Mouse (Mus musculus) kidney, postnatal 0 days (tissue): ENCODE measurements around the gene Mb. TPM values are rescaled to one million over a fixed set of nuclear protein-coding genes. Genes with fewer than 3 reads are reported as not detected.

Source experiments
- ATAC-seq: fragments of 200-750 bp; cut with Nextera tagmentation; replicated peaks from 2 replicates; pipeline ENCODE4 v1.8.0; 2017; ENCODE audit warnings: low read depth, moderate number of reproducible peaks, moderate TSS enrichment, moderate library complexity; ENCODE audit not compliant: low FRiP score
- DNase-seq: peaks from one replicate; pipeline ENCODE4 v3.0.0-alpha.2; 2016; ENCODE audit warnings: low spot score
- H3K27ac ChIP-seq: fragments of 300-500 bp; sonication (generic); 2 replicates; pipeline ENCODE4 v1.5.1; 2014; ENCODE audit warnings: mild to moderate bottlenecking
- H3K27me3 ChIP-seq: fragments of 300-500 bp; sonication (generic); 2 replicates; pipeline ENCODE4 v1.6.1; 2014; ENCODE audit warnings: low read length, mixed read lengths; ENCODE audit not compliant: insufficient read depth
- H3K36me3 ChIP-seq: fragments of 300-500 bp; sonication (generic); 2 replicates; pipeline ENCODE4 v1.6.1; 2014; ENCODE audit warnings: low read length, mixed read lengths; ENCODE audit not compliant: insufficient read depth
- H3K4me1 ChIP-seq: fragments of 300-500 bp; sonication (generic); replicated peaks from 2 replicates; pipeline ENCODE4 v1.6.1; 2014; ENCODE audit warnings: antibody characterized with exemption, low read length, mixed read lengths; ENCODE audit not compliant: insufficient read depth
- H3K4me2 ChIP-seq: fragments of 300-500 bp; sonication (generic); 2 replicates; pipeline ENCODE4 v1.6.1; 2014; ENCODE audit warnings: mild to moderate bottlenecking, low read length, moderate library complexity, mixed read lengths
- H3K4me3 ChIP-seq: fragments of 300-500 bp; sonication (generic); replicated peaks from 2 replicates; pipeline ENCODE4 v1.5.1; 2014; ENCODE audit warnings: low read depth, low read length
- H3K9ac ChIP-seq: fragments of 300-500 bp; sonication (generic); 2 replicates; pipeline ENCODE4 v1.6.1; 2014; ENCODE audit warnings: low read depth, low read length
- H3K9me3 ChIP-seq: fragments of 300-500 bp; sonication (generic); replicated peaks from 2 replicates; pipeline ENCODE4 v1.6.1; 2016; ENCODE audit warnings: low read length, inconsistent platforms, mixed read lengths
- CTCF ChIP-seq: IDR thresholded peaks from 2 replicates; pipeline ENCODE4 v1.5.1; 2016; ENCODE audit warnings: antibody characterized with exemption, low read depth, mild to moderate bottlenecking, moderate library complexity
- whole genome bisulfite sequencing: fragments of 180-500 bp; shearing (Covaris S2); extraction: QIAGEN DNeasy Blood & Tissue Kit; methylation state at CpG from one replicate; pipeline ENCODE4 v1.1.7; 2014; 5-methylcytosine and 5-hydroxymethylcytosine counted together
- polyA plus RNA-seq: library from polyadenylated mRNA; unstranded; fragments of >200 nt; fragmentation: Nextera tagmentation; extraction: Ambion mirVana; gene quantifications from 2 replicates; pipeline ENCODE4 v1.2.1, GENCODE M21; 2015

The Mb gene
- polyA plus RNA-seq, 1 experiment from 2014 or later = 0.76 TPM

DNA sequence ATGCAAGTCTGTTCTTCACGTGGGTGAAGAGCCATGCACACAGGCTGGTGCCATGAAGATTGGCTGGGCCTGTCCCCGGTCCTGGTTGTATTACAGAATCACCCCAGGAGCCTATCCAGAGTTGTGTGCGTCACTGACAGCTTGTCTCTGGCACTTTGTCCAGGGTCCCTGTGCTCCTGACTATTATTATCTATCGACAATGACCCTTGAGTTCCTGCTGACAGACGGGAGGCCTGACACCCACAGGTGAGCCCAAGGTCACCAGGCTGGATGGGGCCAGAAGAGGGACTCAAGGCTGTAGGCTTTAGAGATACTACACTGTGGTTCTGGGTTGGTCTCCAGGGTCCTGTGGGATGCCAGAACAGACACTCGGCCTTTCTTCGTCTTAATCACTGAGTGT, 30.9 kb downstream of the Mb start:
- Histone ChIP-seq H3K36me3 (no peaks in the 10 kb centered on the region), H3K27ac (no peak overlapping the region), H3K4me3 (no peak overlapping the region), H3K9me3 (no peaks in the 10 kb centered on the region), H3K27me3 (no peaks in the 10 kb centered on the region), H3K4me2 (no peak overlapping the region), H3K9ac (no peak overlapping the region), H3K4me1 (no peaks in the 10 kb centered on the region)
- no peak for ATAC-seq
- WGBS = 85% methylated on average over 7 of the region's 7 CpGs
- no peak for DNase-seq
- TF ChIP-seq CTCF = no peak

DNA sequence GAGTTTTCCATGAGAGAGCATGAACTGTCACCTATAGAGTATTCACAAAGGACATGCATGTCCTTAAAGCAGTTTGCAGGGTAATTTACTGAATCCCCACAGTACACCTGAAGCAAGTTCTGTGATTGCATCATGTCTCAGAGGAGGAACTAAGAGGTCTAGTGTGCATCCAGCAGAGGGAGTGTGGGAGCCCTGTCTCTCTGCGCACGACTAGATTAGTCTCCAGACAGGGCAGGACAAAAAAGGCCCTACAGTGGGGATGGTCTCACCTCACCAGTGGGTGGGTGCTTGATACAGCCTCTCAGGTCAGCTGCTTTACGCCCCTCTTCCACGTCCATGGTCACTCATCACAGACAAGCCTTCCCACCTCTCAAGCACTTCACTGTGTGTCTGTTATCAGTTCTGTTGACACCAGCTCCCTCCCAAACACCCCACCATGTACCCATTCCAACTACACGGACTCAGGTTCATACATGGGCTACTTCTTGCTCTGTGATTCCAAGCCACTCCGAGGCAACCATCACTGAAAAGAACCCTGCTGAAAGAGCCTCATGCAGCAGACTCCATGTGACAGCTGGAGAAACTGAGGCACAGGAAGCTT, 31.6 kb downstream of the Mb start:
- ATAC-seq = no peak
- 57% methylated on average over 6 of the region's 6 CpGs for WGBS
- H3K4me2 ChIP-seq = no peak overlapping the region
- no peaks in the 10 kb centered on the region for H3K9me3 ChIP-seq
- H3K27ac ChIP-seq = no peak overlapping the region
- H3K36me3 ChIP-seq = no peaks in the 10 kb centered on the region
- H3K4me3 ChIP-seq = no peak overlapping the region
- no peaks in the 10 kb centered on the region for H3K27me3 ChIP-seq
- no peak overlapping the region for H3K9ac ChIP-seq
- TF ChIP-seq CTCF = peak; percentile 74
- DNase-seq = peak; percentile 54
- peaks cover 4% of the 10 kb centered on the region; the same call in 1 of the 2 replicates for H3K4me1 ChIP-seq

DNA sequence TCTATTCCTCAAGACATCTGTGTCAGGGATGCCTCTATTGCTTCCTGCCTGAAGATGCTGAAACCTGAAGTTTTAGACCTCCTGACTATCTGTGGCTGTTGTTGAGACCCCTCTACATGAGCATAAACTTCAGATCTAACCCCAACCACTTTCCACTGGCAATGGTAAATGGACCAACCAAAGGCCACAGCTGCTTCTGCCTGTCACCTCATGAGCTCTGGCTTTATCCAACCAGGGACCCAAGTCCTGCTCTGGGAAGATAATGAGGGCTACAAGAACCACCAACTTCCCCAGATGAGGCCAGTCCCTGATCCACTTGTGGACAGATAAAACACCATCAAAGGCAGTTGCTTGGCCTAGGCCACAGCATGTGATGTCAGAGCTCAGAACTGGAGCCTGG, 32.6 kb downstream of the Mb start:
- Histone ChIP-seq H3K9ac (no peak overlapping the region), H3K36me3 (no peaks in the 10 kb centered on the region), H3K27me3 (no peaks in the 10 kb centered on the region), H3K4me2 (no peak overlapping the region), H3K4me3 (no peak overlapping the region), H3K9me3 (no peaks in the 10 kb centered on the region), H3K27ac (no peak overlapping the region), H3K4me1 (peaks cover 9% of the 10 kb centered on the region; the same call in 1 of the 2 replicates)
- TF ChIP-seq CTCF = no peak
- DNase-seq = no peak
- no peak for ATAC-seq

DNA sequence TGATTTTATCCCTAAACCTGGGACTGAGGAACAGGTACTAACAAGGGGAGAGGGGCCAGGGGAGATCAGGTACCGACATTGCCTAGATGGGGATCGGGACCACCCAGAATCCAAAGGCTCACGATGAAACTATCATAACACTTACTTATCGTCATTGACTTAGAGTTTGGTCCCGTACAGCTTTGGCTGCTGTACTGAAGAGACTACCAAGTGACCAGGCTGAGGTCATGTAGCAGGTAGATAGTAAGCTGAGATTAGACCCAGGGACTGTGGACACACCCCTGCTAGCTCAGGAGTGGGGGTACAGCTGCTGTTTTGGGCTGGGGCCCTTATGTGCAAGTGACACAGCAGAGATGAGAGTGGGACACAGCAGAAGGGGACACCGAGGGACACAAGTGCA, 34.0 kb downstream of the Mb start:
- ATAC-seq (no peak), DNase-seq (no peak)
- H3K27ac ChIP-seq = no peak overlapping the region
- WGBS = 95% methylated on average over 6 of the region's 6 CpGs
- no peak overlapping the region for H3K9ac ChIP-seq
- no peaks in the 10 kb centered on the region for H3K9me3 ChIP-seq
- peaks cover 9% of the 10 kb centered on the region; the same call in 1 of the 2 replicates for H3K4me1 ChIP-seq
- no peak for TF ChIP-seq CTCF
- H3K27me3 ChIP-seq = no peaks in the 10 kb centered on the region
- H3K4me3 ChIP-seq = no peak overlapping the region
- no peaks in the 10 kb centered on the region for H3K36me3 ChIP-seq
- no peak overlapping the region for H3K4me2 ChIP-seq

DNA sequence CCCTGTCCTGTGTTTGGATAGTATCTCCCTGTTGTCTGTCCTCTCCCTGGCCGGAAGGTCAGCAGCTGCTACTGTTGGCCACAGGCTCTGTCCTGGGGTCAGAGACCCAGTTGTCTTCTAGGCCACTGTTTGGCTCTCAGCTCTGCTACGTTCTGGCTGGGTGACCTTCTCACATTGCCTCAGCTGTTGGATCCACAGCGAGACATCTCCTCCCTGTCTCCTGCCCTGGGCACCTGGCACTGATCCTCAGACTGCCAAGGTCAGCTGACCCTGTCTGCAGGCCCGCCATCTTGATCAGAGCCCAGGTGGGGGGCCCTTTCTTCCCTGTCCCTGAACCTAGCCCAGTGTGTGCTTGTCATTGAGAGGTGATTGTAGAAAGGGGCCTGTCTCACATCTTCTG, 35.5 kb downstream of the Mb start:
- Histone ChIP-seq H3K27ac (peak overlapping the region; percentile 3; the same call in 1 of the 2 replicates), H3K9me3 (no peaks in the 10 kb centered on the region), H3K4me3 (no peak overlapping the region), H3K27me3 (no peaks in the 10 kb centered on the region), H3K4me1 (peaks cover 9% of the 10 kb centered on the region; the same call in 1 of the 2 replicates), H3K9ac (no peak overlapping the region), H3K36me3 (no peaks in the 10 kb centered on the region), H3K4me2 (no peak overlapping the region)
- no peak for DNase-seq
- TF ChIP-seq CTCF = no peak
- WGBS = 43% methylated on average over 4 of the region's 4 CpGs
- peak; percentile 3; the same call in 1 of the 2 replicates for ATAC-seq

DNA sequence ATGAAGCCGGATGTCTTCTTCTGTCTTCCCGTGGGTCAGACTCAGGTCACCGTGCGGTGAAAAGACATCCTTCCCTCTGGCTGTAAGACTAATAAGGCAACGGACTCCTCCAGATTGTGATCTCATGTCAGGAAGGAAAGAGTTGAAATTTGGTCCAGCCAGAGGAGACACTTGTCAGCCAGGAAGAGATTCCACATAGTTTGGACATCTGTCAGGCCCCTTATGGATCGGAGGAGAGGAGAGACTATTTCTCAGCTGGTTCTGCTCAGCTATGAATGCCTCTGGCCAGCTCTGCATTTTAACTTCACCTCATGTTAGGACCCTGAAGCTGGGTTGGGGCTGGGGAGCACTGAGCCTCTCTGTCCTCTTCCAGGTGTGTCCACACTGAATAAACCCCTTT, 36.0 kb downstream of the Mb start:
- no peak for ATAC-seq

More for the DNA sequence above, 36.0 kb downstream of the Mb start:
- no peak for TF ChIP-seq CTCF
- Histone ChIP-seq H3K9ac (no peak overlapping the region), H3K27ac (peak overlapping the region; percentile 3; the same call in 1 of the 2 replicates), H3K36me3 (no peaks in the 10 kb centered on the region), H3K9me3 (no peaks in the 10 kb centered on the region), H3K4me1 (peaks cover 9% of the 10 kb centered on the region; the same call in 1 of the 2 replicates), H3K4me2 (peak overlapping the region; percentile 30; the same call in 1 of the 2 replicates), H3K4me3 (no peak overlapping the region), H3K27me3 (no peaks in the 10 kb centered on the region)
- WGBS = 24% methylated on average over 6 of the region's 6 CpGs
- peak; percentile 47 for DNase-seq
